In genomic region chr5:32395101-32395892, GRCm38 (mm10) we compare ENCODE assay signal across 28 mouse cellular contexts.
A peak's percentile ranks its signal among the peaks of the same experiment; 100 is the strongest.
DNase-seq lines count a peak whose midpoint lies in the region; ATAC-seq and TF ChIP-seq lines count a peak whose summit lies in the region.
"Had no signal": no experiment of that assay in that cellular context is flagged by ENCODE, and none has a peak within 500 bp of the region (broad histone marks: within the 10 kb centered on the region; RNA-seq: fewer than 3 reads in every experiment).

No protein-coding gene starts in this region.

- TF ChIP-seq EP300 in stomach, postnatal 0 days (optimal IDR thresholded peaks at IDR 0.05): no peak

- 47% methylated on average over 9 of the region's 9 CpGs for WGBS in heart, embryonic 13.5 days
- 63% methylated on average over 9 of the region's 9 CpGs for WGBS in stomach, postnatal 0 days

- H3K9me3 ChIP-seq in heart, embryonic 13.5 days: no peaks in the 10 kb centered on the region
- H3K9me3 ChIP-seq in stomach, postnatal 0 days (ENCODE audit: control insufficient read depth, low read length): no peaks in the 10 kb centered on the region
- H3K9me3 ChIP-seq: embryonic facial prominence, embryonic 10.5 days; embryonic facial prominence, embryonic 15.5 days; forebrain, embryonic 13.5 days; hindbrain, embryonic 12.5 days; liver, embryonic 15.5 days; lung, embryonic 15.5 days; midbrain, embryonic 13.5 days; neural tube, embryonic 13.5 days had no signal

- peak overlapping the region; percentile 56 for H3K27ac ChIP-seq in gastrocnemius, adult 2 months
- peak overlapping the region; percentile 34 for H3K27ac ChIP-seq in heart, embryonic 13.5 days (replicated peaks)
- 0 out of 2 replicates have a peak overlapping the region, but pooled peaks have one; percentile 35 for H3K27ac ChIP-seq in stomach, postnatal 0 days (replicated peaks)
- H3K27ac ChIP-seq: embryonic facial prominence, embryonic 10.5 days; embryonic facial prominence, embryonic 15.5 days; forebrain, embryonic 13.5 days; hindbrain, embryonic 12.5 days; liver, embryonic 15.5 days; lung, embryonic 15.5 days; macrophage; midbrain, embryonic 13.5 days; neural tube, embryonic 13.5 days had no signal

- no peak overlapping the region; the same call in 1 of the 2 replicates for H3K4me3 ChIP-seq in gastrocnemius, adult 2 months
- H3K4me3 ChIP-seq in heart, embryonic 13.5 days: no peak overlapping the region
- no peak overlapping the region for H3K4me3 ChIP-seq in stomach, postnatal 0 days (ENCODE audit: low read depth, low read length)
- H3K4me3 ChIP-seq: embryonic facial prominence, embryonic 10.5 days; embryonic facial prominence, embryonic 15.5 days; forebrain, embryonic 13.5 days; hindbrain, embryonic 12.5 days; liver, embryonic 15.5 days; lung, embryonic 15.5 days; midbrain, embryonic 13.5 days; neural tube, embryonic 13.5 days had no signal

- H3K36me3 ChIP-seq in heart, embryonic 13.5 days: no peaks in the 10 kb centered on the region
- H3K36me3 ChIP-seq in stomach, postnatal 0 days (ENCODE audit: control insufficient read depth, insufficient read depth, low read length): no peaks in the 10 kb centered on the region
- H3K36me3 ChIP-seq: embryonic facial prominence, embryonic 10.5 days; embryonic facial prominence, embryonic 15.5 days; hindbrain, embryonic 12.5 days; liver, embryonic 15.5 days; lung, embryonic 15.5 days; midbrain, embryonic 13.5 days; neural tube, embryonic 13.5 days had no signal

- no peak overlapping the region for H3K4me2 ChIP-seq in heart, embryonic 13.5 days
- H3K4me2 ChIP-seq in stomach, postnatal 0 days (replicated peaks; ENCODE audit: low read depth): no peak overlapping the region
- H3K4me2 ChIP-seq: embryonic facial prominence, embryonic 15.5 days; forebrain, embryonic 13.5 days; hindbrain, embryonic 12.5 days; liver, embryonic 15.5 days; lung, embryonic 15.5 days; midbrain, embryonic 13.5 days; neural tube, embryonic 13.5 days had no signal

- no peak for DNase-seq in gastrocnemius, adult 2 months
- DNase-seq in gastrocnemius, postnatal 14 days: no peak
- DNase-seq in heart, postnatal 14 days: no peak
- DNase-seq in kidney, postnatal 14 days: peak; percentile 11
- DNase-seq in kidney, postnatal 25 days: no peak
- no peak for DNase-seq in stomach, postnatal 0 days (ENCODE audit: low spot score)
- DNase-seq in kidney, postnatal 4 days: no peak
- DNase-seq: adrenal gland, adult 2 months; adrenal gland, postnatal 36 days; cerebellum, adult 2 months; cerebellum, postnatal 14 days; gastrocnemius, postnatal 25 days; kidney, adult 18-20 months; right cerebral cortex, postnatal 4 days; thymus, adult 2 months; thymus, postnatal 36 days had no signal

- H3K9ac ChIP-seq in heart, embryonic 13.5 days: no peak overlapping the region
- H3K9ac ChIP-seq in stomach, postnatal 0 days (ENCODE audit: low read length): no peak overlapping the region
- H3K9ac ChIP-seq: embryonic facial prominence, embryonic 15.5 days; forebrain, embryonic 13.5 days; hindbrain, embryonic 12.5 days; liver, embryonic 15.5 days; lung, embryonic 15.5 days; midbrain, embryonic 13.5 days; neural tube, embryonic 13.5 days had no signal

- H3K27me3 ChIP-seq in heart, embryonic 13.5 days (replicated peaks): no peaks in the 10 kb centered on the region
- H3K27me3 ChIP-seq in stomach, postnatal 0 days (ENCODE audit: control insufficient read depth, insufficient read depth, low read length): no peaks in the 10 kb centered on the region
- H3K27me3 ChIP-seq: CH12.LX; embryonic facial prominence, embryonic 15.5 days; forebrain, embryonic 13.5 days; hindbrain, embryonic 12.5 days; liver, embryonic 15.5 days; lung, embryonic 15.5 days; midbrain, embryonic 13.5 days; neural tube, embryonic 13.5 days had no signal

- intact Hi-C loops in gastrocnemius, adult 2 months (cut with DNase I): loop anchor here (5.0 kb wide), 1 partner anchor 33 kb away; no protein-coding TSS in a partner anchor
- intact Hi-C loops in gastrocnemius, postnatal 14 days (cut with DNase I; ENCODE audit: low total_unique reads): no loop called here
- intact Hi-C loops in heart, postnatal 14 days (cut with DNase I): no loop called here

- no peak for TF ChIP-seq CTCF in gastrocnemius, adult 2 months (IDR thresholded peaks at IDR 0.05)
- TF ChIP-seq CTCF in stomach, postnatal 0 days (IDR thresholded peaks at IDR 0.05; ENCODE audit: low read depth): no peak

- peaks cover 37% of the 10 kb centered on the region for H3K4me1 ChIP-seq in heart, embryonic 13.5 days
- H3K4me1 ChIP-seq in stomach, postnatal 0 days (replicated peaks; ENCODE audit: control insufficient read depth, insufficient read depth): peaks cover 2% of the 10 kb centered on the region; the same call in 1 of the 2 replicates
- H3K4me1 ChIP-seq: embryonic facial prominence, embryonic 15.5 days; forebrain, embryonic 13.5 days; hindbrain, embryonic 12.5 days; liver, embryonic 15.5 days; midbrain, embryonic 13.5 days; neural tube, embryonic 13.5 days had no signal

- ATAC-seq in heart, embryonic 13.5 days (ENCODE audit: extremely low read depth, insufficient number of reproducible peaks, low FRiP score, low TSS enrichment): no peak
- ATAC-seq in stomach, postnatal 0 days (ENCODE audit: low FRiP score, low TSS enrichment): no peak
- ATAC-seq: activated CD4-positive, CD25-positive, alpha-beta regulatory T cell, adult 4 months; forebrain, embryonic 13.5 days; midbrain, embryonic 13.5 days had no signal
